Mouse (Mus musculus): Measurements from ENCODE around the gene Plekhh2.

DNA sequence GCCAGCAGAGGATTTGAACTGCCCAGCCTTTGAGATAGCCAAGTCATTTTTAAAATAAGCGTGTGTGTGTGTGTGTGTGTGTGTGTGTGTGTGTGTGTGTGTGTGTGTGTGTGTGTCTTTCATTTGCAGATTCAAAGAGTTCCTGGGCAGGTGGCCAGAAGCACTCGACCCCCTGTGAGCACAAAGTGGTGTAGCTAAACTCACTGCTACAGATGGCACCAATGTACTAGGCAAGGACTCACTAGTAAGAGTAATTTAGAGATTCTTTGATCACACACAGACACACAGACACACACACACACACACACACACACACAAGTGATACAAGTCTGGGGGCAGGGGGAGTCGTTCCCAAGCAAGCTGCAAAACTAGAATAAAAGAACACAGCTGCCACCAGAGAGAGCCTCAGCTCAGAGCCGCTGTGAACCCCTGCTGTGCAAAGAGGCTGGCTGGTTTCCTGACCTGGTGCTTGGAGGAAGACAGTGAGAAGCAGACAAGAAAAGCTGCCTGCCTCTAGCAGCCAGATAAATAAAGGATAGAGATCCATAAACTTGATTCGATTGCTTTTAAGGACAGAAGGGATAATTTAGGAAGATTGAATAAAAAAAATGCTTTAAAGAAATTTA lies 19.3 kb upstream of the Plekhh2 start:
- TF ChIP-seq CTCF (IDR thresholded peaks at IDR 0.05) (no peak), POLR2A (IDR thresholded peaks at IDR 0.05; ENCODE audit: insufficient read depth, low read depth, low read length) (no peak), EP300 (IDR thresholded peaks at IDR 0.05; ENCODE audit: insufficient read depth, low read depth, low read length) (no peak)

Measured in heart, adult 2 months (tissue).